In genomic region chr15:91255308-91255707, GRCm38 (mm10) we compare ENCODE assay signal across 28 mouse cellular contexts. TPM values are rescaled to one million over a fixed set of nuclear protein-coding genes. Genes with fewer than 3 reads are reported as not detected.
"Had no signal": no experiment of that assay in that cellular context is flagged by ENCODE, and none has a peak within 500 bp of the region (broad histone marks: within the 10 kb centered on the region; RNA-seq: fewer than 3 reads in every experiment).

No protein-coding gene starts in this region.

- H3K36me3 ChIP-seq: liver, embryonic 13.5 days; midbrain, embryonic 12.5 days; neural tube, embryonic 13.5 days had no signal

- H3K4me3 ChIP-seq: liver, embryonic 13.5 days; midbrain, embryonic 12.5 days; myocyte; neural tube, embryonic 13.5 days had no signal

- H3K9ac ChIP-seq: liver, embryonic 13.5 days; midbrain, embryonic 12.5 days; neural tube, embryonic 13.5 days had no signal

- H3K9me3 ChIP-seq: liver, embryonic 13.5 days; midbrain, embryonic 12.5 days; neural tube, embryonic 13.5 days had no signal

- H3K27ac ChIP-seq: liver, embryonic 13.5 days; midbrain, embryonic 12.5 days; neural tube, embryonic 13.5 days had no signal

- H3K4me2 ChIP-seq: liver, embryonic 13.5 days; midbrain, embryonic 12.5 days; neural tube, embryonic 13.5 days had no signal

- H3K27me3 ChIP-seq: liver, embryonic 13.5 days; midbrain, embryonic 12.5 days; neural tube, embryonic 13.5 days had no signal

- DNase-seq: kidney, adult 18-20 months; kidney, adult 9 months; kidney, postnatal 14 days; kidney, postnatal 4 days; layer of hippocampus, adult 9-11 months; liver, embryonic 13.5 days; lung, adult 2 months; lung, postnatal 36 days; right cerebral cortex, postnatal 14 days; right cerebral cortex, postnatal 4 days; thymus, adult 18-20 months; thymus, postnatal 36 days had no signal

- ATAC-seq: midbrain, embryonic 16.5 days had no signal

- H3K4me1 ChIP-seq: midbrain, embryonic 12.5 days had no signal

RNA-seq across cellular contexts. Expression of gene CN725425, which starts 56.0 kb away (rescaled TPM):
- total RNA-seq: layer of hippocampus, adult 18-20 months; left cerebral cortex, postnatal 36 days; liver, adult 2 months; megakaryocyte progenitor cell, adult 5-6 weeks; megakaryocyte-erythroid progenitor cell, adult 5-6 weeks; monocyte, adult 5-6 weeks; neutrophil, adult 5-6 weeks had no signal
- polyA plus RNA-seq: kidney, embryonic 16.5 days; limb, embryonic 11.5 days; limb, embryonic 14.5 days; liver, adult 2 months; liver, embryonic 13.5 days; lung, adult 2 months; midbrain, embryonic 12.5 days; midbrain, embryonic 16.5 days; myocyte; neural tube, embryonic 13.5 days; stomach, embryonic 14.5 days; urinary bladder, adult 2 months had no signal
